Mouse (Mus musculus): ENCODE measurements around the gene Trcg1.

The Trcg1 gene

GRCm38 (mm10) chr9:57230146-57230783, 6.1 kb upstream of the Trcg1 start:
- in situ Hi-C loops (cut with MboI; ENCODE audit: low pct_unique_long_range_greater_than_20kb in 1 of 2, low sequenced_read_pairs in 2 of 2, unreplicated experiment in 1 of 2): no loop called here

GRCm38 (mm10) chr9:57231536-57232255, 4.7 kb upstream of the Trcg1 start:
- in situ Hi-C loops (cut with MboI; ENCODE audit: low pct_unique_long_range_greater_than_20kb in 1 of 2, low sequenced_read_pairs in 2 of 2, unreplicated experiment in 1 of 2): no loop called here

- in situ Hi-C loops (cut with MboI; ENCODE audit: low pct_unique_long_range_greater_than_20kb in 1 of 2, low sequenced_read_pairs in 2 of 2, unreplicated experiment in 1 of 2): no loop called here
Observed at GRCm38 (mm10) chr9:57232341-57232940, 3.9 kb upstream of the Trcg1 start.

- in situ Hi-C loops (cut with MboI; ENCODE audit: low pct_unique_long_range_greater_than_20kb in 1 of 2, low sequenced_read_pairs in 2 of 2, unreplicated experiment in 1 of 2): no loop called here
Observed at GRCm38 (mm10) chr9:57233142-57233541, 3.2 kb upstream of the Trcg1 start.

GRCm38 (mm10) chr9:57233767-57234166, 2.6 kb upstream of the Trcg1 start:
- in situ Hi-C loops (cut with MboI; ENCODE audit: low pct_unique_long_range_greater_than_20kb in 1 of 2, low sequenced_read_pairs in 2 of 2, unreplicated experiment in 1 of 2): no loop called here

GRCm38 (mm10) chr9:57237705-57238104, 1.3 kb downstream of the Trcg1 start:
- in situ Hi-C loops (cut with MboI; ENCODE audit: low pct_unique_long_range_greater_than_20kb in 1 of 2, low sequenced_read_pairs in 2 of 2, unreplicated experiment in 1 of 2): no loop called here

GRCm38 (mm10) chr9:57238220-57238619, 1.9 kb downstream of the Trcg1 start:
- in situ Hi-C loops (cut with MboI; ENCODE audit: low pct_unique_long_range_greater_than_20kb in 1 of 2, low sequenced_read_pairs in 2 of 2, unreplicated experiment in 1 of 2): no loop called here

- in situ Hi-C loops (cut with MboI; ENCODE audit: low pct_unique_long_range_greater_than_20kb in 1 of 2, low sequenced_read_pairs in 2 of 2, unreplicated experiment in 1 of 2): no loop called here
Observed at GRCm38 (mm10) chr9:57241111-57241510, 4.8 kb downstream of the Trcg1 start.

GRCm38 (mm10) chr9:57242916-57243315, 6.6 kb downstream of the Trcg1 start:
- in situ Hi-C loops (cut with MboI; ENCODE audit: low pct_unique_long_range_greater_than_20kb in 1 of 2, low sequenced_read_pairs in 2 of 2, unreplicated experiment in 1 of 2): no loop called here

- in situ Hi-C loops (cut with MboI; ENCODE audit: low pct_unique_long_range_greater_than_20kb in 1 of 2, low sequenced_read_pairs in 2 of 2, unreplicated experiment in 1 of 2): no loop called here
Observed at GRCm38 (mm10) chr9:57244106-57244685, 7.8 kb downstream of the Trcg1 start.

- in situ Hi-C loops (cut with MboI; ENCODE audit: low pct_unique_long_range_greater_than_20kb in 1 of 2, low sequenced_read_pairs in 2 of 2, unreplicated experiment in 1 of 2): no loop called here
Observed at GRCm38 (mm10) chr9:57246482-57246881, 10.1 kb downstream of the Trcg1 start.

- in situ Hi-C loops (cut with MboI; ENCODE audit: low pct_unique_long_range_greater_than_20kb in 1 of 2, low sequenced_read_pairs in 2 of 2, unreplicated experiment in 1 of 2): no loop called here
Observed at GRCm38 (mm10) chr9:57247201-57247671, 10.9 kb downstream of the Trcg1 start.

GRCm38 (mm10) chr9:57248030-57248942, 11.9 kb downstream of the Trcg1 start:
- in situ Hi-C loops (cut with MboI; ENCODE audit: low pct_unique_long_range_greater_than_20kb in 1 of 2, low sequenced_read_pairs in 2 of 2, unreplicated experiment in 1 of 2): no loop called here

- in situ Hi-C loops (cut with MboI; ENCODE audit: low pct_unique_long_range_greater_than_20kb in 1 of 2, low sequenced_read_pairs in 2 of 2, unreplicated experiment in 1 of 2): no loop called here
Observed at GRCm38 (mm10) chr9:57250026-57250425, 13.7 kb downstream of the Trcg1 start.

GRCm38 (mm10) chr9:57251139-57251538, 14.8 kb downstream of the Trcg1 start:
- in situ Hi-C loops (cut with MboI; ENCODE audit: low pct_unique_long_range_greater_than_20kb in 1 of 2, low sequenced_read_pairs in 2 of 2, unreplicated experiment in 1 of 2): no loop called here

GRCm38 (mm10) chr9:57254061-57254460, 17.7 kb downstream of the Trcg1 start:
- in situ Hi-C loops (cut with MboI; ENCODE audit: low pct_unique_long_range_greater_than_20kb in 1 of 2, low sequenced_read_pairs in 2 of 2, unreplicated experiment in 1 of 2): no loop called here

- in situ Hi-C loops (cut with MboI; ENCODE audit: low pct_unique_long_range_greater_than_20kb in 1 of 2, low sequenced_read_pairs in 2 of 2, unreplicated experiment in 1 of 2): loop anchor here in 1 of 2 experiments (5.0 kb wide), 1 partner anchor 172 kb away; no protein-coding TSS in a partner anchor
Observed at GRCm38 (mm10) chr9:57254823-57255495, 18.6 kb downstream of the Trcg1 start.

- in situ Hi-C loops (cut with MboI; ENCODE audit: low pct_unique_long_range_greater_than_20kb in 1 of 2, low sequenced_read_pairs in 2 of 2, unreplicated experiment in 1 of 2): loop anchor here in 1 of 2 experiments (5.0 kb wide), 1 partner anchor 171 kb away; no protein-coding TSS in a partner anchor
Observed at GRCm38 (mm10) chr9:57256309-57256708, 20.0 kb downstream of the Trcg1 start.

Measured in mouse embryonic stem cell (cell line).